Mouse (Mus musculus): Measurements from ENCODE around the gene Otop2. TPM values are rescaled to one million over a fixed set of nuclear protein-coding genes. Genes with fewer than 3 reads are reported as not detected.

Gene Otop2
- not detected in 2 replicates for polyA plus RNA-seq (2014; fragmentation: Nextera tagmentation; extraction: Ambion mirVana)

GRCm38 (mm10) chr11:115306863-115307262 lies at the start of gene Otop2:
Otop2 (plus strand) TSS chr11:115307163.
- Histone ChIP-seq H3K4me2 (no peak within 1 kb of the TSS), H3K4me3 (ENCODE audit: low read depth, low read length) (no peak within 1 kb of the TSS), H3K36me3 (ENCODE audit: control insufficient read depth, insufficient read depth, low read length) (no peaks in the 10 kb centered on the region), H3K9ac (ENCODE audit: low read depth, low read length) (no peak within 1 kb of the TSS), H3K27ac (ENCODE audit: low read depth, low read length) (no peak within 1 kb of the TSS), H3K4me1 (replicated peaks; ENCODE audit: control insufficient read depth, insufficient read depth, low read length) (0 out of 2 replicates have a peak, but pooled peaks cover 6% of the 10 kb centered on the region), H3K27me3 (replicated peaks; ENCODE audit: control insufficient read depth, insufficient read depth, low read length) (peaks cover 5% of the 10 kb centered on the region), H3K9me3 (ENCODE audit: control insufficient read depth, low read length) (no peaks in the 10 kb centered on the region)
- WGBS = 30% methylated on average over 8 of the region's 8 CpGs
- ATAC-seq (replicated peaks; ENCODE audit: low FRiP score) = no peak
- no peak for DNase-seq (ENCODE audit: low spot score)

- peak overlapping the region; percentile 45; the same call in 1 of the 2 replicates for H3K4me2 ChIP-seq
- H3K4me1 ChIP-seq (replicated peaks; ENCODE audit: control insufficient read depth, insufficient read depth, low read length) = peaks cover 7% of the 10 kb centered on the region
- H3K27ac ChIP-seq (ENCODE audit: low read depth, low read length) = no peak overlapping the region
- DNase-seq (ENCODE audit: low spot score) (no peak), ATAC-seq (replicated peaks; ENCODE audit: low FRiP score) (no peak; the same call in 1 of the 2 replicates)
- 17% methylated on average over 59 of the region's 59 CpGs for WGBS
- H3K4me3 ChIP-seq (ENCODE audit: low read depth, low read length) = no peak overlapping the region; the same call in 1 of the 2 replicates
- peaks cover 94% of the 10 kb centered on the region for H3K27me3 ChIP-seq (replicated peaks; ENCODE audit: control insufficient read depth, insufficient read depth, low read length)
- no peaks in the 10 kb centered on the region for H3K36me3 ChIP-seq (ENCODE audit: control insufficient read depth, insufficient read depth, low read length)
- no peak overlapping the region for H3K9ac ChIP-seq (ENCODE audit: low read depth, low read length)
- H3K9me3 ChIP-seq (ENCODE audit: control insufficient read depth, low read length) = no peaks in the 10 kb centered on the region
Observed at GRCm38 (mm10) chr11:115257775-115258510, 49.0 kb upstream of the Otop2 start.

GRCm38 (mm10) chr11:115259134-115259533 lies 47.8 kb upstream of the Otop2 start:
- Histone ChIP-seq H3K4me3 (ENCODE audit: low read depth, low read length) (no peak overlapping the region), H3K27ac (ENCODE audit: low read depth, low read length) (no peak overlapping the region), H3K36me3 (ENCODE audit: control insufficient read depth, insufficient read depth, low read length) (no peaks in the 10 kb centered on the region), H3K9me3 (ENCODE audit: control insufficient read depth, low read length) (no peaks in the 10 kb centered on the region), H3K4me2 (no peak overlapping the region), H3K9ac (ENCODE audit: low read depth, low read length) (no peak overlapping the region), H3K4me1 (replicated peaks; ENCODE audit: control insufficient read depth, insufficient read depth, low read length) (peaks cover 7% of the 10 kb centered on the region), H3K27me3 (replicated peaks; ENCODE audit: control insufficient read depth, insufficient read depth, low read length) (peaks cover 91% of the 10 kb centered on the region)
- 53% methylated on average over 4 of the region's 4 CpGs for WGBS
- ATAC-seq (replicated peaks; ENCODE audit: low FRiP score) = no peak
- DNase-seq (ENCODE audit: low spot score) = no peak

GRCm38 (mm10) chr11:115262954-115263353 lies 44.0 kb upstream of the Otop2 start:
- no peak for ATAC-seq (replicated peaks; ENCODE audit: low FRiP score)
- 74% methylated on average over 11 of the region's 11 CpGs for WGBS
- no peak overlapping the region for H3K9ac ChIP-seq (ENCODE audit: low read depth, low read length)
- peaks cover 96% of the 10 kb centered on the region for H3K27me3 ChIP-seq (replicated peaks; ENCODE audit: control insufficient read depth, insufficient read depth, low read length)
- no peaks in the 10 kb centered on the region for H3K36me3 ChIP-seq (ENCODE audit: control insufficient read depth, insufficient read depth, low read length)
- H3K9me3 ChIP-seq (ENCODE audit: control insufficient read depth, low read length) = no peaks in the 10 kb centered on the region
- DNase-seq (ENCODE audit: low spot score) = no peak
- no peak overlapping the region for H3K4me3 ChIP-seq (ENCODE audit: low read depth, low read length)
- no peak overlapping the region for H3K4me2 ChIP-seq
- no peak overlapping the region for H3K27ac ChIP-seq (ENCODE audit: low read depth, low read length)
- H3K4me1 ChIP-seq (replicated peaks; ENCODE audit: control insufficient read depth, insufficient read depth, low read length) = peaks cover 6% of the 10 kb centered on the region

- Histone ChIP-seq H3K9me3 (ENCODE audit: control insufficient read depth, low read length) (no peaks in the 10 kb centered on the region), H3K4me3 (ENCODE audit: low read depth, low read length) (no peak overlapping the region), H3K9ac (ENCODE audit: low read depth, low read length) (no peak overlapping the region), H3K36me3 (ENCODE audit: control insufficient read depth, insufficient read depth, low read length) (no peaks in the 10 kb centered on the region; the same call in 1 of the 2 replicates), H3K4me1 (replicated peaks; ENCODE audit: control insufficient read depth, insufficient read depth, low read length) (peaks cover 4% of the 10 kb centered on the region; the same call in 1 of the 2 replicates), H3K4me2 (no peak overlapping the region), H3K27ac (ENCODE audit: low read depth, low read length) (no peak overlapping the region), H3K27me3 (replicated peaks; ENCODE audit: control insufficient read depth, insufficient read depth, low read length) (peaks cover 89% of the 10 kb centered on the region)
- ATAC-seq (replicated peaks; ENCODE audit: low FRiP score) = no peak
- DNase-seq (ENCODE audit: low spot score) = no peak
- 47% methylated on average over 7 of the region's 7 CpGs for WGBS
Observed at GRCm38 (mm10) chr11:115264136-115264861, 42.7 kb upstream of the Otop2 start.

GRCm38 (mm10) chr11:115264862-115265668 lies 41.9 kb upstream of the Otop2 start:
- Histone ChIP-seq H3K9ac (ENCODE audit: low read depth, low read length) (no peak overlapping the region), H3K4me3 (ENCODE audit: low read depth, low read length) (peak overlapping the region; percentile 2; the same call in 1 of the 2 replicates), H3K27me3 (replicated peaks; ENCODE audit: control insufficient read depth, insufficient read depth, low read length) (peaks cover 81% of the 10 kb centered on the region), H3K9me3 (ENCODE audit: control insufficient read depth, low read length) (no peaks in the 10 kb centered on the region), H3K4me2 (peak overlapping the region; percentile 46), H3K27ac (ENCODE audit: low read depth, low read length) (no peak overlapping the region), H3K4me1 (replicated peaks; ENCODE audit: control insufficient read depth, insufficient read depth, low read length) (peaks cover 4% of the 10 kb centered on the region; the same call in 1 of the 2 replicates), H3K36me3 (ENCODE audit: control insufficient read depth, insufficient read depth, low read length) (no peaks in the 10 kb centered on the region; the same call in 1 of the 2 replicates)
- DNase-seq (ENCODE audit: low spot score) (no peak), ATAC-seq (replicated peaks; ENCODE audit: low FRiP score) (no peak)
- WGBS = 8% methylated on average over 39 of the region's 39 CpGs

- no peak for ATAC-seq (replicated peaks; ENCODE audit: low FRiP score)
- H3K27me3 ChIP-seq (replicated peaks; ENCODE audit: control insufficient read depth, insufficient read depth, low read length) = peaks cover 73% of the 10 kb centered on the region
- no peaks in the 10 kb centered on the region; the same call in 1 of the 2 replicates for H3K36me3 ChIP-seq (ENCODE audit: control insufficient read depth, insufficient read depth, low read length)
- H3K9ac ChIP-seq (ENCODE audit: low read depth, low read length) = no peak overlapping the region
- H3K4me2 ChIP-seq = peak overlapping the region; percentile 63
- DNase-seq (ENCODE audit: low spot score) = no peak
- H3K27ac ChIP-seq (ENCODE audit: low read depth, low read length) = no peak overlapping the region
- no peaks in the 10 kb centered on the region for H3K9me3 ChIP-seq (ENCODE audit: control insufficient read depth, low read length)
- H3K4me1 ChIP-seq (replicated peaks; ENCODE audit: control insufficient read depth, insufficient read depth, low read length) = peaks cover 7% of the 10 kb centered on the region; the same call in 1 of the 2 replicates
- 7% methylated on average over 20 of the region's 20 CpGs for WGBS
- H3K4me3 ChIP-seq (ENCODE audit: low read depth, low read length) = peak overlapping the region; percentile 43
Observed at GRCm38 (mm10) chr11:115265771-115266399, 41.1 kb upstream of the Otop2 start.

GRCm38 (mm10) chr11:115266400-115266778 lies 40.6 kb upstream of the Otop2 start:
- WGBS = 2% methylated on average over 21 of the region's 22 CpGs

More at GRCm38 (mm10) chr11:115266400-115266778, 40.6 kb upstream of the Otop2 start:
- Histone ChIP-seq H3K27me3 (replicated peaks; ENCODE audit: control insufficient read depth, insufficient read depth, low read length) (peaks cover 69% of the 10 kb centered on the region), H3K27ac (ENCODE audit: low read depth, low read length) (no peak overlapping the region), H3K9ac (ENCODE audit: low read depth, low read length) (no peak overlapping the region), H3K36me3 (ENCODE audit: control insufficient read depth, insufficient read depth, low read length) (no peaks in the 10 kb centered on the region; the same call in 1 of the 2 replicates), H3K4me3 (ENCODE audit: low read depth, low read length) (peak overlapping the region; percentile 43), H3K4me2 (peak overlapping the region; percentile 63), H3K4me1 (replicated peaks; ENCODE audit: control insufficient read depth, insufficient read depth, low read length) (peaks cover 7% of the 10 kb centered on the region; the same call in 1 of the 2 replicates), H3K9me3 (ENCODE audit: control insufficient read depth, low read length) (no peaks in the 10 kb centered on the region)
- DNase-seq (ENCODE audit: low spot score) = no peak
- ATAC-seq (replicated peaks; ENCODE audit: low FRiP score) = no peak
